Mouse (Mus musculus): ENCODE measurements at regions not wholly inside any gene's neighbourhood (a gene's known extent, or its start where the extent isn't known, plus 50 kb on each side); places are given as distances from the start of the nearest gene placed in this dataset.

DNA sequence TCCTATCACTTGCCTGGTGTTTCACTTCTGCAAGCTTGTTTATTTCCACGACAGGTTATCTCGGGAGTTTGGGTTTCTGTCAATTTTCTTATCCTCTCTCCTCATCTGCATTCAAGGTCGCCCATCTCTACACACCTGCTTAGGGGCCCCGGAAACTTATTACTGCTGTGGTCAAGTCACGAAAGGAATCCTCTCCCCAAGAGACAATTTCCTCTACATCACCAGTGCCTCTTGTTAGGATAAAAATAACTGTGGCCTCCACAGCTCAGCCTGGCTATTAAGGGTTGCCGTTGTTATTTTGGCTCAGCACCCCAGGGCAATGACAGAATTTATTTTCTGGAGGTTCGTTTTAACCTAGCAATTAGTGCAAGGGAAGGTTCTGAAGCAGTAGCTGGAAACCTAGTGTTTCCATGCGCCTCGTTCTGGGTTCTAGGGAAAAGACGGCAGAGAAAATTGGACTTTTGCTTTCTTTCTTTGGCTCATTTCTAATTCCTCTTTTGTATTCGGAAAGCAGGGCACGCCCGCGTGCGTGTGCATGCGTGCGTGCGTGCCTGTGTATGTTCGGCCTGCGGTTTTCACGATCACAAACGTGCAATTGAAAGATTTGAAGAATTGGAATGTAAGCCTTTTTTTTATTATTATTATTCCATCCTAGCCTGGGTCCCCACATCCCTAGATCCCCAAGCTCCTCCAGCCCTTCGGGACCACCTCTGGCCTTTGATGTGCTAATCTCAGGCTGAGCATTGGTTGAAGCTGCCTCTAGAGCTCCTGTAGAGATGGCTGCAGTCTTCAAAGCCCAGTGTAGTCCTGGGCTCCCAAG, 147.1 kb upstream of the Jarid2 start:
- Histone ChIP-seq H3K36me3 (ENCODE audit: control insufficient read depth, insufficient read depth, low read length) (no peaks in the 10 kb centered on the region), H3K9me3 (ENCODE audit: control insufficient read depth, low read length) (peaks cover 4% of the 10 kb centered on the region; the same call in 1 of the 2 replicates), H3K4me1 (ENCODE audit: control insufficient read depth, insufficient read depth, low read length) (no peaks in the 10 kb centered on the region), H3K4me3 (ENCODE audit: low read length) (no peak overlapping the region), H3K9ac (ENCODE audit: low read depth, low read length) (no peak overlapping the region), H3K27me3 (replicated peaks; ENCODE audit: control insufficient read depth, insufficient read depth, low read length) (no peaks in the 10 kb centered on the region), H3K27ac (ENCODE audit: low read length) (no peak overlapping the region), H3K4me2 (ENCODE audit: low read depth, low read length) (no peak overlapping the region)
- 58% methylated on average over 23 of the region's 23 CpGs for WGBS
- ATAC-seq: no peak

DNA sequence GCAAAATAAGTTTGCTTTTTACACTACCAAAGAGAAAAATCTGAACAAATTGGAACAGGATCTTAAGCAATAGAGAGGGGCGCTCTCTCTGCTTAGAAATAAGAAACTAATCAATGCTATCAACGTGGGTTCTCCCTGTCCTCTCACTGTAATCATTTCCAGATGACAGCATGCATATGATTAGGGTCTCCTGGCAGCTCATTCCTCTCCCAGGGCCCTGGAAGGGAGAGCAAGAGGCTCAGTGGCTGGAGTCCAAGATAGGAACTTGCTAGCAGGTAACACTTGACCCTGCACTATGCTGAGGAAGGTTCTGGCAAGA, 146.5 kb upstream of the Jarid2 start:
- Histone ChIP-seq H3K27ac (ENCODE audit: low read length) (no peak overlapping the region), H3K9me3 (ENCODE audit: control insufficient read depth, low read length) (peaks cover 4% of the 10 kb centered on the region; the same call in 1 of the 2 replicates), H3K4me1 (ENCODE audit: control insufficient read depth, insufficient read depth, low read length) (no peaks in the 10 kb centered on the region), H3K4me2 (ENCODE audit: low read depth, low read length) (no peak overlapping the region), H3K36me3 (ENCODE audit: control insufficient read depth, insufficient read depth, low read length) (no peaks in the 10 kb centered on the region), H3K9ac (ENCODE audit: low read depth, low read length) (no peak overlapping the region), H3K4me3 (ENCODE audit: low read length) (no peak overlapping the region), H3K27me3 (replicated peaks; ENCODE audit: control insufficient read depth, insufficient read depth, low read length) (no peaks in the 10 kb centered on the region)
- WGBS: 50% methylated on average over 2 of the region's 2 CpGs
- no peak for ATAC-seq

DNA sequence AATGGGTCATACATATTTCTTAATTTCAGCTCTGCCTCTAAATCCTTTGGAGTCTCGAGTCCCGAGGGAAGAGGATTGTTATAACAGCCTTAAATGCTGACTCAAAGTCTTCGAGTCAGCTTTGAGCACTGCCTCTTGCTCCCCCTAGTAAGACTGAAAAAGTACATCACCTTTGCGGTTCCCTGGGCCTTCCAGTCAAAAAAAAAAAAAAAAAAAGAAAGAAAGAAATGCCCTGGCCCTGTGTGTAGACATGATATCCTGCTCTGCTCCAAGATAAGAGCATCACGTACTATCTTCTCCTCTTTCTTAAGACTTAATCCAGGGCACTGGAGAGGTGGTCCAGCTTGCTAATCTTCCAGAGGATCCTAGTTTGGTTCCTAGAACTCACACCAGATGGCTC, 145.7 kb upstream of the Jarid2 start:
- peaks cover 4% of the 10 kb centered on the region; the same call in 1 of the 2 replicates for H3K9me3 ChIP-seq (ENCODE audit: control insufficient read depth, low read length)
- 76% methylated on average over 5 of the region's 5 CpGs for WGBS
- ATAC-seq: no peak
- H3K36me3 ChIP-seq (ENCODE audit: control insufficient read depth, insufficient read depth, low read length): no peaks in the 10 kb centered on the region
- H3K4me3 ChIP-seq (ENCODE audit: low read length): no peak overlapping the region
- no peaks in the 10 kb centered on the region for H3K4me1 ChIP-seq (ENCODE audit: control insufficient read depth, insufficient read depth, low read length)
- H3K9ac ChIP-seq (ENCODE audit: low read depth, low read length): no peak overlapping the region
- H3K4me2 ChIP-seq (ENCODE audit: low read depth, low read length): no peak overlapping the region
- no peak overlapping the region for H3K27ac ChIP-seq (ENCODE audit: low read length)
- no peaks in the 10 kb centered on the region for H3K27me3 ChIP-seq (replicated peaks; ENCODE audit: control insufficient read depth, insufficient read depth, low read length)

DNA sequence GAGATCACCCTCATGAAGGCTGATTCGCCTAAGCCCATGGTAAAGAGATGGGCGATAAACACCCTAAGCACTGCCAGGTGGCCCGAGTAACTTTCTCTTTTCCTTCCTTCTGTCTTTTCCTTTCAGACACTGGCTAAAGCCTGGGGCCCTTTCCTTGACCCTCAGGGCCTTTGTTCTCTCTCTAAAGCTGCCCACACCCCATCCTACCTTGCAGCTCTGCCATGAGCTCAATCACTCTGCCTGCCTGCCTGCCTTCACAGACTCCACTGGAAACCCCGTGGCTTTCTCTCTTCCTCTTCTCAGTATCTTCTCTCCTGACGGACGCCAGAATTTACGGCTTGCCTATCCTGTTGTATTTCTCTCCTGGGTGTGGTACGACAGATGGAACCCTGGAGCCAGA, 145.1 kb upstream of the Jarid2 start:
- H3K27me3 ChIP-seq (replicated peaks; ENCODE audit: control insufficient read depth, insufficient read depth, low read length): no peaks in the 10 kb centered on the region
- ATAC-seq: no peak
- no peaks in the 10 kb centered on the region for H3K36me3 ChIP-seq (ENCODE audit: control insufficient read depth, insufficient read depth, low read length)
- no peak overlapping the region for H3K9ac ChIP-seq (ENCODE audit: low read depth, low read length)
- no peaks in the 10 kb centered on the region for H3K4me1 ChIP-seq (ENCODE audit: control insufficient read depth, insufficient read depth, low read length)
- H3K4me3 ChIP-seq (ENCODE audit: low read length): no peak overlapping the region
- no peak overlapping the region for H3K4me2 ChIP-seq (ENCODE audit: low read depth, low read length)
- peaks cover 1% of the 10 kb centered on the region; the same call in 1 of the 2 replicates for H3K9me3 ChIP-seq (ENCODE audit: control insufficient read depth, low read length)
- WGBS: 35% methylated on average over 8 of the region's 8 CpGs
- H3K27ac ChIP-seq (ENCODE audit: low read length): no peak overlapping the region

DNA sequence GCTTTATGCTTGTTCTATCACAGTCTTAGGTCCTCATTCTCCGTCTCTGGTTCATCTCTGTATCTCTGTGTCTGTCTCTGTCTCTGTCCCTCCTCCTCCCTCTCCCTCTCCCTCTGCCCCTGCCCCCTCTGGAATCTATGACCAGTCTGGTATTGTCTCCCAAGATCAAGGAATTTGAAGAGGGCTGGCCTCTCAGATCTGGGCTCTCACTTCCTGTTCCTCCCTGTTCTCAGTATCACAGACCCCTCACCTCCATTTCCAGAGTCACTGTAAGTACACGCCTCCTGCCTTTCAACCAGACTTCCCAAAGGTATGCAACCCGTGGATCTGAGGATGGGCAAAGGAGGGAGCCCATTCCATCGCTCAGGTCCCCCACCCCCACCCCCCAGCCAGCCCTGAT, 144.7 kb upstream of the Jarid2 start:
- no peak for ATAC-seq
- Histone ChIP-seq H3K9ac (ENCODE audit: low read depth, low read length) (no peak overlapping the region), H3K27ac (ENCODE audit: low read length) (no peak overlapping the region), H3K36me3 (ENCODE audit: control insufficient read depth, insufficient read depth, low read length) (no peaks in the 10 kb centered on the region), H3K9me3 (ENCODE audit: control insufficient read depth, low read length) (no peaks in the 10 kb centered on the region), H3K4me1 (ENCODE audit: control insufficient read depth, insufficient read depth, low read length) (no peaks in the 10 kb centered on the region), H3K4me3 (ENCODE audit: low read length) (no peak overlapping the region), H3K4me2 (ENCODE audit: low read depth, low read length) (no peak overlapping the region), H3K27me3 (replicated peaks; ENCODE audit: control insufficient read depth, insufficient read depth, low read length) (no peaks in the 10 kb centered on the region)
- WGBS: 47% methylated on average over 4 of the region's 4 CpGs

DNA sequence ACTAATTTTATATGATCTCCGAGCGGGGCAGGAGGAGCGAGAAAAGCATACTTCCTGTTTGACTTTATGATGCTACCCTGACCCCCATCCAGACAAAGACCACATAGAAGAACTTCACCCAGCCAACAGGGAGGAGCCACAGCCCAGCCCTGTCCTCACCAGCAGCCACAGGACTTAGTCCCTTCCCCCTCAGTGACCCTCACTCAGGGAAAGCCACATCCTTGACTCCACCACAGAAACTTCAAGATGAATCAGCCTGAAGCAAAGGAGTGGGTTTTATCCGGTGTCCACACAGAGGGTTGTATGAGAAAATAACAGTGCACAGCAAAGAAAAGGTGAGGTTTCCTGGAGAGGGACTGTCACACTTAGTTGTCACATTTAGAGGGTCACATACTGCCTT, 141.4 kb upstream of the Jarid2 start:
- Histone ChIP-seq H3K36me3 (ENCODE audit: control insufficient read depth, insufficient read depth, low read length) (no peaks in the 10 kb centered on the region), H3K4me2 (ENCODE audit: low read depth, low read length) (no peak overlapping the region), H3K9me3 (ENCODE audit: control insufficient read depth, low read length) (no peaks in the 10 kb centered on the region), H3K27ac (ENCODE audit: low read length) (no peak overlapping the region), H3K4me1 (ENCODE audit: control insufficient read depth, insufficient read depth, low read length) (no peaks in the 10 kb centered on the region), H3K9ac (ENCODE audit: low read depth, low read length) (no peak overlapping the region), H3K27me3 (replicated peaks; ENCODE audit: control insufficient read depth, insufficient read depth, low read length) (no peaks in the 10 kb centered on the region), H3K4me3 (ENCODE audit: low read length) (no peak overlapping the region)
- ATAC-seq: no peak
- WGBS: 54% methylated on average over 4 of the region's 4 CpGs

DNA sequence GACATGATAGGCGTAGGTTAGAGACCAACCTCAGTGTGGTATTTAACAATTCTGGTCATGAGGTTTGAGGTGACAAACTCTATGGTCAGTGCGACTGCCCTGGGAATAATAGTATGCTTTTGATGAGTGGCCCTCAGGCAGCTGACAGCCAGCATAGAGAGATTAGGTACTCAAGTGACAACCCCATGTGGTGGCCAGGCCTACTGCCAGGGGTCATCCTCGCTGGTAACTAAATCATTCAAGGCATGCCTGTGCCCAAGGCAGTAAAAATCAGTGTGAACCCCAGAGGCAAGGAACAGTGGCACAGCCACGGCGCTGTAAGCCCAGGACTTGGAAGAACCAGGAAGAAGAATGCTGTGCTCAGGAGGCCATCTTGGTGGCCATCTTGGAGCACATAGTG, 134.6 kb upstream of the Jarid2 start:
- H3K27me3 ChIP-seq (replicated peaks; ENCODE audit: control insufficient read depth, insufficient read depth, low read length): no peaks in the 10 kb centered on the region
- no peaks in the 10 kb centered on the region for H3K4me1 ChIP-seq (ENCODE audit: control insufficient read depth, insufficient read depth, low read length)
- no peak overlapping the region for H3K4me3 ChIP-seq (ENCODE audit: low read length)
- H3K9ac ChIP-seq (ENCODE audit: low read depth, low read length): no peak overlapping the region
- no peak overlapping the region for H3K27ac ChIP-seq (ENCODE audit: low read length)
- 92% methylated on average over 5 of the region's 5 CpGs for WGBS
- no peak overlapping the region for H3K4me2 ChIP-seq (ENCODE audit: low read depth, low read length)
- no peaks in the 10 kb centered on the region for H3K9me3 ChIP-seq (ENCODE audit: control insufficient read depth, low read length)
- H3K36me3 ChIP-seq (ENCODE audit: control insufficient read depth, insufficient read depth, low read length): no peaks in the 10 kb centered on the region
- ATAC-seq: no peak

DNA sequence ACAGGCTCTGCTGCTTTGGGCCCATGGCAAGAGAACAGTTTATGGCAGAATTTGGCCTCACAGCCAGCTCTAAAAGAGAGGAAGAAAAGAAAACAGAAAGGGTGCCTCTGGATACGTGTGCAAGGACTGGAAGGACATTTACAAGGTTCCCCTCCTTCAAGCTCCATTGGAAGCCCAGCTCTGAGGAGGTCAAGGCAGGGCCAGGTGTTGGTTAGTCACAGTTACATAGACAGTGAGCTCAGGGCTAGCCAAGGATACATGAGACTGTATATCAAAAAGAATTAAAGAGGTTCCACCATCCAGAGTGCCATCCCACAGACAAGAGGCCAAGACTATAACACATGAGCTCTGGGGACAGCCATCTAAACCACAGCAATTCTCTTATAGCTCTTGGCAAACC, 131.6 kb upstream of the Jarid2 start:
- Histone ChIP-seq H3K27me3 (replicated peaks; ENCODE audit: control insufficient read depth, insufficient read depth, low read length) (no peaks in the 10 kb centered on the region), H3K9ac (ENCODE audit: low read depth, low read length) (no peak overlapping the region), H3K4me1 (ENCODE audit: control insufficient read depth, insufficient read depth, low read length) (no peaks in the 10 kb centered on the region), H3K27ac (ENCODE audit: low read length) (no peak overlapping the region), H3K4me2 (ENCODE audit: low read depth, low read length) (no peak overlapping the region), H3K4me3 (ENCODE audit: low read length) (no peak overlapping the region), H3K36me3 (ENCODE audit: control insufficient read depth, insufficient read depth, low read length) (no peaks in the 10 kb centered on the region), H3K9me3 (ENCODE audit: control insufficient read depth, low read length) (no peaks in the 10 kb centered on the region)
- no peak for ATAC-seq
- WGBS: 86% methylated on average over 1 of the region's 1 CpGs

DNA sequence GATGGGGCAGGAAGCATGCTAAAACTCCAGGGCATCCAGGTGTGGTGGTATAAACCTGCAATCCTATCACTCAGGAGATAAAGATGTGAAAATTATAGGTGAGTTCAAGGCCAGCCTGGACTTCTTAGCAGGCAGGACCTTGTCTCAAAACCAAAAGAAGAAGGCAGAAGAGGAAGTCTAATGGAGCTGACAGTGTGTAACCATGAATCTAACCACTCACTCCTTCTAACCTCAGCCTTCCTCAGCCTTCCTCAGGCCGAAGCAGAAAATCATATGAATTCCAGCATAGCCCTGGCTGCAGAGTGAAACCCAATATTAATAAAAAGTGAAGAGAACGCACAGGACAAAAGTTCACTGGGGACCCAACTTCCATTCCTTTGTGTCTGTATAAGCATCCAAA, 128.2 kb upstream of the Jarid2 start:
- WGBS: 93% methylated on average over 2 of the region's 2 CpGs
- no peaks in the 10 kb centered on the region for H3K36me3 ChIP-seq (ENCODE audit: control insufficient read depth, insufficient read depth, low read length)

DNA sequence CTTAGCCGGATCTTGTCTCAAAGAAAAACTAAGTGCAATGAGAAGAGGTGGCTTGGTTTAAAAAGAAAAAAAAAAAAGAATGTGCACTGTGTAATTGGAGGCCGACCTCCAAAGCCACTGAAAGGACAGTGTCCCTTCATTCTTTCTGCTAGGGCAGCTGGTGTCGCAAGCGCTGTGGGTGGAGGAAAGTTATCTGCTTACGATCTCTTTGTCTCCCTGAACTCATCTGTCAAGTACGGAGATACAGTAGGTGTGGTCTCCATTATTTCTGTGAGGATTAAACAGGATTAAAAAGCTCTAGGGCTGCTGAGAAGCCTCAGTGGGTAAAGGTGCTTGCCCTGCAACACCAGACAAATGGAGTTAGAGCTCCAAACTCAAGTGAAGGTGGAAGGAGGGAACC, 126.6 kb upstream of the Jarid2 start:
- Histone ChIP-seq H3K4me3 (ENCODE audit: low read length) (no peak overlapping the region), H3K9me3 (ENCODE audit: control insufficient read depth, low read length) (no peaks in the 10 kb centered on the region), H3K9ac (ENCODE audit: low read depth, low read length) (no peak overlapping the region), H3K27me3 (replicated peaks; ENCODE audit: control insufficient read depth, insufficient read depth, low read length) (no peaks in the 10 kb centered on the region), H3K36me3 (ENCODE audit: control insufficient read depth, insufficient read depth, low read length) (no peaks in the 10 kb centered on the region), H3K4me1 (ENCODE audit: control insufficient read depth, insufficient read depth, low read length) (no peaks in the 10 kb centered on the region), H3K4me2 (ENCODE audit: low read depth, low read length) (no peak overlapping the region), H3K27ac (ENCODE audit: low read length) (no peak overlapping the region)
- no peak for ATAC-seq
- WGBS: 42% methylated on average over 6 of the region's 6 CpGs

More for the DNA sequence above, 128.2 kb upstream of the Jarid2 start:
- Histone ChIP-seq H3K27me3 (replicated peaks; ENCODE audit: control insufficient read depth, insufficient read depth, low read length) (no peaks in the 10 kb centered on the region), H3K9me3 (ENCODE audit: control insufficient read depth, low read length) (no peaks in the 10 kb centered on the region), H3K27ac (ENCODE audit: low read length) (no peak overlapping the region), H3K9ac (ENCODE audit: low read depth, low read length) (no peak overlapping the region), H3K4me2 (ENCODE audit: low read depth, low read length) (no peak overlapping the region), H3K4me1 (ENCODE audit: control insufficient read depth, insufficient read depth, low read length) (no peaks in the 10 kb centered on the region), H3K4me3 (ENCODE audit: low read length) (no peak overlapping the region)
- ATAC-seq: no peak

Data from intestine, embryonic 16.5 days (tissue).